Mouse (Mus musculus) kidney, postnatal 36 days (tissue): Measurements from ENCODE around the gene Zswim9.
"Not testable (repeated sequence)": the region's sequence is repeated elsewhere in the genome, so short reads cannot be mapped to it uniquely, and the experiment has no call there.

Experiments used
- DNase-seq, 2 experiments: peaks; one replicate each; pipeline ENCODE4 v3.0.0; 2021 to 2022; ENCODE audit warnings: mixed read lengths in 2 of 2

The Zswim9 gene

GRCm38 (mm10) chr7:13278308-13278891 is at the start of gene Zswim9:
Gene Zswim9 (minus strand): TSS chr7:13278721.
- DNase-seq = peak; percentile 94 to 97

GRCm38 (mm10) chr7:13324316-13324715 is 45.8 kb upstream of the Zswim9 start, which contains the start of gene Pla2g4c:
Gene Pla2g4c (plus strand): TSS chr7:13324655.
- no peak for DNase-seq

- DNase-seq = no peak
These were observed 42.9 kb upstream of the Zswim9 start for GRCm38 (mm10) chr7:13321424-13321823.

DNA sequence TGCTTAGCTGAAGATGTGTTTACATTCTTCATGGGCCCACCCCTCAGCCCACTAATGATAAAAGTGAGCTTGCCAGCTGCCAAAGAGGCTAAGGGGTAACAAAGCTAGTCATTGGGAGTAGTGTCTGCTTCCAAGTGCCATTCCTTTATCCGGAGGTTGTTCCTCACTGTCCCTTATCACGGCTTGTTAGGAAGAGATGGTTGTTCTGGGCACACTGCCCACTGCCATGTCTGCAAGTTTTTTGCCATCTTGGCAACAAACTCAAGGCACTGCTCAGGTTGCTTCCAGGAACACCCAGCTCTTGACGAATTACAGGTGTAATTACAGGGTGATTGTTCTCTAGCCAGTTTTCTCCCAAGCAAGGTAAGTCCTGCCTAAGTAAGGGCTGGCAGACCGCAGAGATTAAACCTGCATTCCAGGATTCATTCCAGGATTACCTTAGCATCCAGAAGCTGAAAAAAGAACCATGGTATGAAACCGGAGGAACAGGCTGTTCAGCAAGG is 35.6 kb upstream of the Zswim9 start:
- peak; percentile 10 to 53 for DNase-seq

GRCm38 (mm10) chr7:13311401-13311800 is 32.9 kb upstream of the Zswim9 start:
- no peak for DNase-seq

- DNase-seq = no peak
These were observed 32.1 kb upstream of the Zswim9 start for GRCm38 (mm10) chr7:13310493-13311199.

DNA sequence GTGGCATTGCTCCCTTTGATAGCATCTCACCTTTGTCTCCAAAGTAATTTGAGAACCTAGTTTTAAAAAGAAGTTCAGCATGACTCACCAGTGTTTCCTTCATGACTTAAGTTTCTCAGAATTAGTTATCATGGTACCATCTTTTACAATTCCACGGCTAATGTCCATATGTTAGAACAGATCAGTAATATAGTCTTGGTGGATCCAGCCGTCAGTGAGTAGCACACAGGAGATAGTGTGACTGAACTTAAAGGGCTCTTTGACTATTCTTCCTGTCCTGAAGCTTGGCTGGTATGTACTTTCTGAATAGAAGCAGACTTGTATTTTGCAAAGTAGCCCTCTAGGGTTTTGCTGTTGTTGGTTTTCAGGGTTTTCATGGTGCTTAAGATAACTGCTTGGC is 30.9 kb upstream of the Zswim9 start:
- no peak for DNase-seq

GRCm38 (mm10) chr7:13303372-13303771 is 24.9 kb upstream of the Zswim9 start:
- no peak for DNase-seq

- DNase-seq = no peak
These were observed 24.3 kb upstream of the Zswim9 start for GRCm38 (mm10) chr7:13302780-13303179.

DNA sequence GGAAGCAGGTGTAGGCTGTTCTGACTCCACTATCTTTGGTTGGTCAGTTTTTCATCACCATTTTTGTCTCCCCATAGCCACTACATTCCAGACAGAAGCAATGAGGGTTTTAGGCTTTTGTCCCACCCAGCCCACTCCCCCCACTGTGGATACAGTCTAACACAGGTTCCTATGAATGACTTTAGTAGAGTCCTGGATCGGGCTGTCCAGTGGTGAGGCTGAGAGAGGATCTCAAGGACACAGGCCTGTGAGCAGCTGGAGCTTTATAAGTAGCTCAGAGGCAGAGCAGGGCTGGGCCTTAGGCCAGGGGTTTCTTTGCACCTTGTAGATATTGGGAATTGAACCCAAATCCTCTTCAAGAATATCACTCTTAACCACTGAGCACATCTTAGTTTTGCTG is 23.1 kb upstream of the Zswim9 start:
- DNase-seq = no peak

DNA sequence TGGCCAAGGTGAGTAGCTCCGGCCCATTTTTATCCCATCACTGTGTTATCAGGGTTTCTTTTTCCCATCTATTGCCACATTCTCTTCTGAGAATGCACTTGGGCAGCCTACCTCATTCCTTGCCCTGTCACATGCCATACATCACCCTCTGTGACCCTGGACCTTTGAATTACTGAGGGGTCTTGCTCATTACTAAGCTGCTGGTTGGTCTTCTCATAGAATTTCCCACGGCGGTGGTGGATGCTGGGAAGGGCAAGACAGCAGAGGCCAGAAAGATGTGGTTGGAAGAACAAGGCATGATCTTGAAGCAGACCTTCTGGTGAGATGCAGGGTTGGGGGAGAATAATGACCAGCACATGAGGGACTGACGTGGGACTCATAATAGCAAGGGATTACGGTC is 20.3 kb upstream of the Zswim9 start:
- DNase-seq = no peak

DNA sequence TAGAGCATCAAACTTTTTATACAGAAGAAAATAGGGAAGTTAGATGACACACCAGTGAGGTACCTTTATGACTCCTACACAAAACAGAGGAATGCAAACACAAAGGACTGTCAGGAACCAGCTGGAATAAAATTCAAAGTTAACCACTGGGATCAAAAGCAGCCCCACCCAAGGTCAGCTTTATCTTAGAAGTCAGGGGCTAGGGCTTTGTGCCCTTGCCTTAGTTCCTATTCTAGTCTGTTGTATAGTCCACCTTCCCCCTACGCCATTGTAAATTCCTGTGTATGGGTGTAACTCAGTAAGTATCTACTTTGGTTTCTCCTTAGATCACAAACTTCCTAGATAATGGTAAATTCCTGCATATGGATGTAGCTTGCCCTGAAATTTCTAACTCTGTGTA is 19.1 kb upstream of the Zswim9 start:
- DNase-seq = no peak

DNA sequence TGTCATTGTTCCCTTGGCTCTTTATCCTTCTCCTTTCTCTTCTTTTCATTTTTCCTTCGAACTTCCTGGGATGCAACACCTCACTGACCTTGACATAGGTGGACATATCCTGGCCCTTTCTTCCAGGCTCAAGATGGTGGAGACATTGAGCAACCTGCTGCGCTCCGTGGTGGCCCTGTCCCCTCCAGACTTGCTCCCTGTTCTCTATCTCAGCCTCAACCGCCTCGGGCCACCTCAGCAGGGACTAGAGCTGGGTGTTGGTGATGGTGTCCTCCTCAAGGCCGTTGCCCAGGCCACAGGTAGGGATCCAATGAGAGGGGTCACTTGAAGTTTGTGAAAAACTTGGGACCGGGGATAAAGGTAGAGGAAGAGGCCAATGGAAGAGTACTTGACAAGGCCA is 16.7 kb upstream of the Zswim9 start:
- DNase-seq = no peak

DNA sequence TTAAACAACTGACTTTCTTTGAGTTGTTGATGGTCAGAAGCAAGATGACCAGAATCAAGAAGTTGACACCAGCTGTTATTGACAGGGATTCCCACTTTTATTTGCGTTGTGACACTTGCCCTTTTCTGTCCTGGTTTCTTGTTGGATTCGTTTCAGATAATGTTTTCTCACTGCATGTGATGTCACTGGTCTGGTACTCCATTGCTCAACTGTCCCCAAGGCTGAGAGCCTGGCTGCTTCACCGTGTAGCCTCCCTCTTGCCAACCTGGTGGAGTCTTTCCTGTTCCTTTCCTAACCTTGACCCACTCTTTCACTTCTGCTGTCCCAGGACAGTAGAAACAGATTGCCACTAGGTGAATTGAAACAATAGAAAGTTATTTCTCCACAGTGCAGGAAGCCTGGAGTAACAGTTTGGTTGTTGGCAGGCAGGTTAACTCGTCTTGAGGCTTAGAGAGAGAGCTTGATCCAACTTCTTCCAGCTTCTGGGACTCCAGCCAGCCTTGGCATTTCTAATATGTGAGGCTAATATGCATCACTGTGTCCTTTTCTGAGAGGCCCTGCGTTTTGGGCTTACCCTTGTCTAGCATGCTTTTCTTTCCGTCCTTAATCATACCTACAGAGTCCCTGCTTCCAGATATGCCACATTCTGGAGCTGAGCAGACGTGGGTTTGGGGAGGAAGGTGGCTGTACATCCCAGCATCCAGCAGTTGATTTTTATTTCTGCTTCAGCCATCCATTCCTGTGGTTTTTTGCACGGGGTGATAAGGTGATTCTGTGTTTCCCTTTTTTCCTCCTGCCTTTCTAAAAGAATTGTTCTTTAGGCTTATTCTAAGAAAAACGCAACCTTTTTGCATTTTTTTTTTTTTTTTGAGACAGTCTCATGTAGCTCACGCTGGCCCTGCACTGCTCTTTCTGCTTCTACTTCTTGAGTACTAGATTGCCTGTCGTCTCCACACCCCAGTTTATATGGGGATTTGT is 15.6 kb upstream of the Zswim9 start:
- no peak for DNase-seq

- DNase-seq = no peak
These were observed 12.8 kb upstream of the Zswim9 start for GRCm38 (mm10) chr7:13291370-13291769.

DNA sequence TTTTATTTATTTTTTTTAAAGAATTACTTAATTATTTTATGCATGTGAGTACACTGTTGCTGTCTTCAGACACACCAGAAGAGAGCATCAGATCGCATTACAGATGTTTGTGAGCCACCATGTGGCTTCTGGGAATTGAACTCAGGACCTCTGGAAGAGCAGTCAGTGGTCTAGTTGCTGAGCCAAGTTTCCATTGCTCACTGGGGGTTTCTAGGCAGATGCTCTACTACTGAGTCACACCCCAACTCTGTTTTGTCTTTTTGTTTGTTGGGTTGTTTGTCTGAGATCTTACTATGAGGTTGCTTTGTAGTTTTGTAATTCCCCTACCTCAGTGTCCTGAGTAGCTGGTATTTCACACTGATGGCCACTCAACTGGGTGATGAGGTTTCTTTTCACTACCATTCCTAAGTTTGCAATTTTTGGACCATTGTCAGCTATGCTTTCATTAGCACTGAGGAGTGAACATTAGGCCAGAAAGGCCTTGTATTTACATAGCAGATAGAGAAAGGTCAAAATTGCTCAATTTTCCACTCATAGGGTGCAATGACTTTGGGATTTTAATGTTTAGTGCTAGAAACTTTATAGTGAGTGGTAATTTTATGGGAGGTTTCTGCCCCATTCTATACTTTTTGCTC is 11.6 kb upstream of the Zswim9 start:
- no peak for DNase-seq

DNA sequence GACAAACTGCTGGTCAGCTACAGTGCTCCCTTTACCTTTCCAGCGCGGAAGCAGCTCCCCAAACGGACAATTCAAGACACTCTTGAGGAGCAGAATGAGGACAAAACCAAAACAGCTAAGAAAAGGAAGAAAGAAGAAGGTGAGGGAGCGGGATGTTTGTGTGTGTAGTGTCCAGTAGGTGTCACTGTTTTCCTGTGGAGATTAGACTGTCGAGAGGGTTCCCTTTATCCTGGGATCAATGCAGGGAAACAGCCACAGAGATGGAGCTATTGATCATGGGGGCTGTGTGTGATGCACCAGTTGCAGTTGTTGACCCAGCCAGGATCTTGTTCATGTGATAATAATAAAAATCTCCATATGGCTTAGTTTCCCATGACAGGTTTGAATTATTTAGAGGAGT is 10.1 kb upstream of the Zswim9 start:
- peak; percentile 12 to 34 for DNase-seq

- not testable (repeated sequence) for DNase-seq
These were observed 436 bp upstream of the Zswim9 start for GRCm38 (mm10) chr7:13278957-13279356.

- DNase-seq = no peak
These were observed 688 bp downstream of the Zswim9 start for GRCm38 (mm10) chr7:13277833-13278232.

- no peak for DNase-seq
These were observed 1.4 kb downstream of the Zswim9 start, which contains the start of gene Lig1 for GRCm38 (mm10) chr7:13277081-13277480. Gene Lig1 (plus strand): TSS chr7:13277283.

DNA sequence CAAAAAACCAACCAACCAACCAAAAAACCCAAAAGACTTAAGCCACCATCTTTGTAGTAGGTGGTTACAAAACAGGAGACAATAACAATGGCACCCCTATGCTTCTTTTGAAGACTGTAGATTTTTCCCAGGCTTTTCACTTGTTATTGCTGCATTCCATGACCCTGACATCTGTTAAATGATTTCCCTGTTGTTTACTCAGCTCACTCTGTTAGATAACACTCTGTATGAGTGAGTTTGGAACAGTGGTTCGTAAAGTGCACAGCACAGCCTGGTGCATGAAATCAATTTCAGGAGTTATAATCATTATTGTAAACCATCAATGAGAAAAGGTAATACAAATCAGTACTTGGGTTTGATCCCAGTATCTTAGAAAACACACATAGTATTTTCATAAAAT is 6.8 kb downstream of the Zswim9 start:
- no peak for DNase-seq

DNA sequence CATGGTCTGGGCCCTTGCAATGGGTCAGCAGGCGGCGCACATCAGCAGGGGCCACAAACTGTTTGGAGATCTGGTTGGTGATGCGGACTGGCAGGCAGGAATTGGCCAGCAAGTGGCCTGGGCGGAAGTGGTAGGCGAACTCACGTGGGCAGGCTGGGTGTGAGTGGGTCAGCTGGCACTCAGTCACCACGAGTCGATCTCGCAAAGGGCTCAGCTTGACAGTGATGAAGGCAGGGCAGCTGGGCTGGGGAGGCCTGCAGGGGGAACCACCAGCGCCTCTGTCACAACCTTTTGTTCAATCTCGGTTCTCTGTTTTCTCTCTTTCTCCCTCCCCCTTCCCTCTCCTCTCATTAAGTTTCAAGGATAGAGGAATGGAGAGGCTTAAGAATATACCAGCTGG is 9.1 kb downstream of the Zswim9 start:
- no peak for DNase-seq
